Mouse (Mus musculus) left cerebral cortex, adult 11 months (tissue): ENCODE measurements at regions not wholly inside any gene's neighbourhood (a gene's known extent, or its start where the extent isn't known, plus 50 kb on each side); places are given as distances from the start of the nearest gene placed in this dataset.

Experiments
- DNase-seq: peaks from one replicate; pipeline ENCODE4 v3.0.0; 2022; ENCODE audit warnings: low spot score

DNA sequence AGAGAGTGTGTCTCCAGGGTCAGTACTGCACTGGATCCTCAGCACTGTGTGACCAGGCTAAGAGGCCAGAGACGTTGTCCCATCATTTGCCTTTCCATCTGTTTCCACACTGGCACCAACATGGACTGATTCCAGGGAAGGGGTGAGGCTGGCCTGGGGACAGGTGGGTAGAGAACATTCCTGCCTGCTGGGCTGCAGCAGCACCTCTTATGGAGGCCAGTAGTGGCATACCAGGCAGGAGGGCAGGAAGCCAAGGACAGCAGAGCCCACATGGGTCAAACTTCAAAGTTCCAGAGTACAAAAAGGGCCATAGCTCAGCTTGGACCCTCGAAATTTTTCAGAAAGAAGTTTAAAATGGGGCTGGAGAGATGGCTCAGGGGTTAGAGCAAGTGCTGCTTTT is 115.4 kb upstream of the Ercc6l2 start:
- no peak for DNase-seq

DNA sequence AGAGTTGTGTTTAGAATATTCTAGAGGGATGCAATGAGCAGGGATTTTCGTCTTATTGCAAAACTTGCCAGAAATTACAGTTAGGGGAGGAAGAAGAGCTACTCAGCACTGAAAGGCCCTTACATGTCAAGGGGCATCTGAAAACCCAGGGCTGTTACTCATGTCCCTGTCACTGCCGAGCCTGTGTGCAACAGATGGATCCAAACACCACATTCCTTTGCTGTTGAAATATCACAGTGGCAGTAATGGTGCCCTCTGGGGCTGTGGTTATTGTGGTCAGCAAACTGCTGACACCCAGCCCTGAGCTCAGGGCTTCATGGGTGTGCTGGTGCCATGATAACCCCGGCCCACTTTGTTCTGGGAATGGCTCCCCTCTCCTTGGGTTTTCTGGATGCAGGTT is 114.3 kb upstream of the Ercc6l2 start:
- DNase-seq, result no peak

DNA sequence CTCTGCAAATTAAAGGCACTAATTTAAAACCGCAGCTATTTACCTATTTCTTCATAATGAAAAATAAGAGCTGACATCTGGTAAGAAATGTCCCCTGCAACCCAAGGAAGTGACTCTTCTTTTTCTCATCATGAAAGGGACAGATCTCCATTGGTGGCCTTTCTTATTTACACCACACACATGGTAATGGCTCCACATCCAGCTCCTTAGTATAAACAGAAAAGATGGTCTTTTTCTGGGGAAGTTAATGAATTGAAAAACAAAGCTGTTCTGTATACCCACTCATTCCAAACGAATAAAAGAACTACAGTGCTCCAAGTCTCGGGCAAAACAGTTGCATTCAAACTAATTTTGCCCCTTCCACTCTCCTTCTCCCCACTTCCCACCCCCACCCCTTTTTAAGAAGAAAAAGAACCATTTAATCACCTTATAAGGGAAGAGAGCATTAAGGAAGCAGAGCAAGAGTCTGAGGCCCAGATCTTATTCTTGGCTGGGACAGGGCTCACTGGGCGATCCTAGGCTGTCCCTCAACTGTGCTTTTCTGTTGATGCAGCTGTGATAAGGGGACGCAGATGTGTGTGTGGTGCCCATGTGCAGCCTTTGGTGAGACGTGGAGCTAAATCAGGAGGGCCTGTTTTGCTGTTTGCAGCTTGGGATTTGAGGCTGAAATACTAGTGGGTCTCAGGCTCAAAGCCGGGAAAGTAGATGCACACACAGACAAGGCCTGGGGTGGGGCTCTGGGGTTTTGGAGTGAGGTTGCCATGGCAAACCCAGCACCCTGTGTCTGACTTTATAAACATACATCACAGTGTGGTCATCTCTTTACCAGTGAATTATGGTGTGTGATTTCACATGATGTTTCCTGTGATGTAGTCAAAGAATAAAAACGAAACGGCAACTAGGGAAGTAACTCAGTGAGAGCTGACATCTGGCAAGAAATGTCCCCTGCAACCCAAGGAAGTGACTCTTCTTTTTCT is 113.6 kb upstream of the Ercc6l2 start:
- no peak for DNase-seq

DNA sequence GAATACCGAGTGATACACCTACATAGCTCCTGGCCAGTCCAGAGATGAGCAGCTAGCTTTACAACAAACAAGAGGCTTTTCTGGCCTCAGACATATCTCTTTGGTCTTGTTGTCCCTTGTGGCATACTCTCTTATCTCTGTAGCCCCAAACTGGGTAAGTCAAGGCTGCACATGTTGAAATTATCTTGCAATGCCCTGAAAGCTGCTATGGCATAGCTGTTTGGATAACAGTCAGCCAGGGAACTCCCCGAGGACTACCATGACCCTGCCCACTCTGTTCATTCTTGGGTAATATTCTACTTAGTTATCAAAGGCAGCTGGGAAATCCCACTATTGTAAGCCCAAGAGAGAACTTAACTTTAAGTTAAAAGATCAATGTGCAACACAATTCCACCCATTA is 106.5 kb upstream of the Ercc6l2 start:
- DNase-seq, result no peak

DNA sequence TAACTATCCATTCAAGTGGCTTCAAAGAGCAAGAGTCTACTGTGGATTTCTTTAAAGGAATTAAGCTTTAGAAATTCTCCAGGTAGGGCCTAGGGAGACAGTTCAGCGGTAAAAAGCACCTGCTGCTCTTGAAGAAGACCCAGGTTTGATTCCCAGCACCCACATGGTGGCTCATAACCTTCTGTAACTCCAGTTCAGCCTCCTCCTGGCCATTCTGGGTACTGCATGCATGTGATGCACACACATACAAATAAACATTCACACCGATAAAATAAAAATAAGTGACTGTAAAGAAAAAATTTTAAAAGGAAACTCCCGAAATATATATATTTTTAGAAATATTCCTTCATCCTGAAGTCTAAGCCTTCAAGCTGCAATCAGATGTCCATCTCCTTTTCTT is 101.9 kb upstream of the Ercc6l2 start:
- no peak for DNase-seq

DNA sequence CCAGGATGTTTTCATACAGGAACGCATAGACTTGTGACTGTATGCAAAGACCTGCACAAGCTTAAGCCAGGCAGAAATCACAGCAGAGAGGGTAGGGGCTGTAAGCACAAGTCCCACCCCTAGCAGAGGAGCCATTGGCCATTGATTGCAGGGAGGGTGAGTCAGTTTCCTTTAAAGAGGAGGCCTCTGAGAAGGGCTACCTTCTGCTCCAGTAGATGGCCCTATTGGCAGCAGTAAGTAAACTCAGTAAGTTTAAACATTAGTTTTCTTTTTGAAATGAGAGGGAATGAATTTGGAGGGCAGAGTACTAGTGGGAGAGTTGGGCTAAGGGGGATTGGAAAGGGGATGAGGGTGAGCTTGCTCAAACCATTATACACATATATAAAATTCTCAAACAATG is 98.5 kb upstream of the Ercc6l2 start:
- DNase-seq, result no peak

- DNase-seq, result no peak
These were observed 97.8 kb upstream of the Ercc6l2 start for GRCm38 (mm10) chr13:63717249-63717648.

GRCm38 (mm10) chr13:63718782-63719181 is 96.3 kb upstream of the Ercc6l2 start:
- DNase-seq, result no peak

- DNase-seq, result no peak
These were observed 95.5 kb upstream of the Ercc6l2 start for GRCm38 (mm10) chr13:63719351-63720207.

DNA sequence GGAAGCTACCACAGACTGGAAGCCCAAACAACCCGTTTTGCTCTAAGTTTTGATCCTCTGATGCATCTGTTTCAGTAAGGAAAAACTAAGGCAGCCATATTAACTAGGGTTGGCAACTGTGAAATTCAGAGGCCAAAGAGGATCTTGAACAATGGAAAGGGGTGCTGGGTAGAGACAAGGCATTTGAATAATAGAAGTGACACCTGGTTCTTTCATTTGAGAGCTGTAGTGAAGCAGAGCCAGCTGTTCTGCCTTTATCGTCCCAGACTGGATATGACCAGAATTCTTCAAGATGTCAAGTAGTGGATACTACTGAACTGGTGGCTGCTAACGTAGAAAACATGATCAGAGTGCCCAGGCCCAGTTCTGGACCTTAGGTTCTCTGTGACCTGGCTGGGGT is 94.4 kb upstream of the Ercc6l2 start:
- no peak for DNase-seq

- no peak for DNase-seq
These were observed 93.9 kb upstream of the Ercc6l2 start for GRCm38 (mm10) chr13:63721011-63721625.

- no peak for DNase-seq
These were observed 90.7 kb upstream of the Ercc6l2 start for GRCm38 (mm10) chr13:63724293-63724692.

- DNase-seq, result no peak
These were observed 90.0 kb upstream of the Ercc6l2 start for GRCm38 (mm10) chr13:63724843-63725582.

- DNase-seq, result no peak
These were observed 89.0 kb upstream of the Ercc6l2 start for GRCm38 (mm10) chr13:63726035-63726434.

GRCm38 (mm10) chr13:63726509-63726908 is 88.5 kb upstream of the Ercc6l2 start:
- DNase-seq, result no peak

- DNase-seq, result no peak
These were observed 79.3 kb upstream of the Ercc6l2 start for GRCm38 (mm10) chr13:63735739-63736138.

- no peak for DNase-seq
These were observed 73.2 kb upstream of the Ercc6l2 start for GRCm38 (mm10) chr13:63741879-63742278.

DNA sequence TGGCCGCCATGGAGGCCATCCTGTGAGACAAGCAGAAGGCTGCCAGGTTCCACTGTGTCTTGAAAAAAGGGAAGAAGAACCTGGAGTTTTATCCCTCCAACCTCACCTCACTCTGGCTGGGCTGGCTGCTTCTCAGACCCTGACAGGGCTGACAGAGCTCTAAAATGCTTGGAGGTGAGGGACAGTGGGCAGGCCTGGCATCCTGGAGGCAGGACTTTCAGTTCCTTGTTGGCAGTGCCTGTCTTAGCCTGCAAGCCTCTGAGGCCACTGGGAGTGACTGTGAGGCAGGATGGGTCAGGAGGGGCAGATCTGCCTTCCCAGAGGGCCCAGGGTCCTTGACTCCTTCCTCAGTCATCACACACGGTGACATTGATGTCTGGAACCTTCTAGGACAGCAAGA is 66.3 kb upstream of the Ercc6l2 start:
- no peak for DNase-seq

GRCm38 (mm10) chr13:63749997-63750396 is 65.0 kb upstream of the Ercc6l2 start:
- DNase-seq, result no peak

- DNase-seq, result no peak
These were observed 63.8 kb upstream of the Ercc6l2 start for GRCm38 (mm10) chr13:63751196-63751595.

GRCm38 (mm10) chr13:63757061-63757460 is 58.0 kb upstream of the Ercc6l2 start:
- no peak for DNase-seq

DNA sequence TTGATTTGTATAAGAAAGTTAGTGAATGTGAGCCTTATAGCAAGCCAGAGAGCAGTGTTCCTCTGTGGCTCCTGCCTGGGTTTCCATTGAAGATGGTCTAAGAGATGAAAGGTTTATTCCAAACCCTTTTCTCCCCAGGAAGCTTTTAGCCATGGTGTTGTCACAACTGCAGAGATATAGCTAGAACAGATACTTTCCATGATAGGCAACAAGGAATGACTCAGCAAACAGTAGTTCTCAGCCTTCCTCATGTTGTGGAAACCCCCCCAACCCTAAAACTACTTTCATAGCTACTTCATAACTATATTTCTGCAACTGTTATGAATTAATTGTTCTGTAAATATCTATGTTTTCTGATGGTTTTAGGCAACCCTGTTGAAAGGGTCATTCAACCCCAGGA is 53.5 kb upstream of the Ercc6l2 start:
- DNase-seq, result no peak
